Mouse (Mus musculus) embryo, embryonic 11.5 days (tissue): ENCODE data around the gene Prap1.

Experiments used
- DNase-seq: peaks from one replicate; pipeline ENCODE4 v3.0.0-alpha.2; 2012; ENCODE audit warnings: low read depth, low spot score

Gene Prap1

GRCm38 (mm10) chr7:140092924-140093528, at the start of gene Prap1:
Gene Prap1, plus strand, starts transcription at chr7:140093395.
- DNase-seq: no peak

- DNase-seq: no peak
These were observed 47.6 kb upstream of the Prap1 start for GRCm38 (mm10) chr7:140045546-140045945.

DNA sequence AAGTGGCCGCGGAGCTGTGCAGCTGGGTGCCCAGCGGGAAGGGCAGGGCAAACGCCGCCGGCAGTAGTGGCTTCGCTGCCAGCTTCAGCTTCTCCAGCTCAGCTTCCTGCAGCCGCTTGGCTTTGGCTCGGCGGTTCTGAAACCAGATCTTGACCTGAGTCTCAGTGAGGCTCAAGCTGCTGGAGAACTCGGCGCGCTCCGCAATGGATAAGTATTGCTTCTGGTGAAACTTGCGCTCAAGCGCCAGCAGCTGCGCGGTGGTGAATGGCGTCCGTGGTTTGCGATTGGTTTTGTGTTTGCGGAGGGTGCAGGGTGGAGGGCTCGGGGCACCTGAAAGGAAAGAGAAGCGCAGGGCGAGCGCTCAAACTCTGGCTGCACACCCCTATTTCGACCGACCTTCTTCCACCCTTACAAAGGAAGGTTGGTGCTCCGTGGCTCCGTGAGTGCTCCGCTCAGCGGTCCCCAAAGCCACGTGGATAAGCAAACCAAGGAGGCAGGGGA, 45.3 kb upstream of the Prap1 start:
- DNase-seq: no peak

GRCm38 (mm10) chr7:140048361-140049114, 44.7 kb upstream of the Prap1 start, which contains the start of gene Msx3:
Gene Msx3, minus strand, starts transcription at chr7:140049089.
- DNase-seq: no peak

DNA sequence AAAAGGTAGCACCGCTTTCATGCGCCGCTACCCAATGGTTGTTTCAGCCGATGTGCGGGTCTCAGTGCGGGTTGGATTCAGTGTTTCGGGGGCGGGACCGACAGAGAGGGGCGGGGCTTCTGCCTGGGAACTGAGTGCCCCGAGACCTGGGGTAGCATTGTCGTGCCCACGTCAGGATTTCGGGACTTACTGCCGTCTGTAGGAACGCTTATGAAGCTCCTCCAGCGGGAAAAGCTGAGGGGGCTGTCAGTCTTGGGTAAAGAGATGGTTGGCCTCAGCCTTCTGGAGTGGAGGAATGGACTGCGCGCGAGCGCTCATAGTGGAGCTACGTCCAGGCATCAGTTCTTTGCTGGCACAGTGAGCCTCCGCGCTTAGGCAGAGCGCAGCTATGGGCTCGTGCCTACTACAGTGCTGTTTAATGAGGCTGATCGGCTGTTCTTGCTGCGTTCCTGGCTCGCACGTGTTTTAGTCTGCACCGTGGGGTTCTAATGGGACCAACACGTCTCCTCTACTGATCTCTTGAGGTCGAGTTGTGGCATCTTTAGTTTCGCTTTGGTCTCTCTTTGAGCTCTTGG, 44.0 kb upstream of the Prap1 start:
- no peak for DNase-seq

DNA sequence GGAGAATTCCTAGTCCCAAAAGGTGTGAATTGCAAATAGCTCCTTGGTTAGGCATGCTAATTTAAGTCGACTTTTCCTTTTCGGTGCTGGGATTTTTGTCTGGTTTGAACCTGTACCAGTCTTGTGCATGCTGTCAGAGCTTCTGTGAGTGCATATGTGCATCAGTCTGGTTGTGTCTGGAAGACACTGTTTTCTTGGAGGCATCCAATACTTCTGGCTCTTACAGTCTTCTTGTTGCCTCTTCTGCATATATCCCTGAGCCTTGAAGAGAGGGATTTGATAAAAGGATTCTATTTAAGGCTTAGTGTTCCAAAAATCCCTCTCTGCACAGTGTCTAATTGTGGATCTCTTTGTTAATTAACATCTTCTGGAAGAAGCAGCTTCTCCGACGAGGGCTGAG, 39.1 kb upstream of the Prap1 start:
- DNase-seq: no peak

GRCm38 (mm10) chr7:140057413-140058407, 35.5 kb upstream of the Prap1 start:
- peak; percentile 63 for DNase-seq

GRCm38 (mm10) chr7:140058528-140058927, 34.7 kb upstream of the Prap1 start:
- DNase-seq: no peak

- no peak for DNase-seq
These were observed 33.6 kb upstream of the Prap1 start for GRCm38 (mm10) chr7:140059601-140060000.

DNA sequence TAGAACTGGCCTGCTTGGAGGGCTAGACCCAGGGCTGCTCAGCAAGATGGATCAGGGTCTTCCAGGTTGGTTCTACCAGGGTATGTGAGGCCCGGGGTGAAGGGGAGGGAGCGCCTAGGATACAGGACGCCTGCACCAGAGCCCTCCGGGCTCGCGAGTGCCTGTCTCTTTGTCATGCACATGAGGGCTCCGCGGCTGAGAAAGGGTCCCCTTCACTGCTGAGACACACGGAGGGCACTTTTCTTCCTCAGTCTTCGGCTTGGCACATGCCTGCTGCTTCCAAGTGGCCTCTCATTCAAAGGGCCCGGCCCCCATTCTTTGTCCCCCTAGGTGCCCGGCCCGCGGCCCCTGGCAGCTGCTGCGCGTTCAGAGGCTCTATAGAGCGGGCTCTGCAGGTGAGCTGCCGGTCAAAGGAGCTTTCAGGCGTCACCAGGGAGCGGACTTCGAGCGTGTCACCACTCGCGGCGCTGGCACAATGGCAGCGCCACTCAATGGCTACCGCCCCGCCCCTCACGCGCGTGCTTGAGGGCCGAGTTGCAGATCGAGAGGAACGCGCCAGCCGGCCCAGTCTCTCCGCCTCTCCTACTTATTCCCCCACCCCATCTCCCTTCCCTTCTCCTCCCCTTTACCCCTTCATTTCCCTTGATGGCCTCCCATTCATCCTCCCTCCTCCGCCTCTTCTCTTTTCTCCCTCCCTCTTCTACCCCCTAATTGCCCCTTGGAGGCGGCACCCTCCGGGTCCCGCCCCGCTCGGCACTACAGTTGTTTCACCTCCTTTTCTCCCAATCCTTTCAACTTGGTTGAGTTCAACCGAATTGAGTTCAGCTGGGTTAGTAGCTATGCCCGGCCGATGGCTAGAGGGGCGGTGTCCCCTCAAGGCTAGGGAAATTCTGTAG, 32.0 kb upstream of the Prap1 start:
- no peak for DNase-seq

DNA sequence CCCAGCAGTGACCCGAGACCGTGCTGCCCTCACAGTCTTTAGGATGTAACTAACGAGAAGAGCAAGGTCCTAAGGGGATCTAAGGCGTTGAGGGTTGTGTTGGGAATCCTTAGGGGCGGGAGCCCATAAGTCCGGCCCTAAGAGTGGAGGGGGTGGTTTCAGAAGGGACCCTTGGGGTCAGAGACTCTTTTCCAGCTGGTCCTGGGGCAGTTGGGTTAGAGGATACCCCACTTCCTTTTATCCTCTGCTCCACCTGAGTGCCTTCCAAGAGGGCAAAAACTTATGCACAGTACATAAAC, 31.4 kb upstream of the Prap1 start:
- no peak for DNase-seq

DNA sequence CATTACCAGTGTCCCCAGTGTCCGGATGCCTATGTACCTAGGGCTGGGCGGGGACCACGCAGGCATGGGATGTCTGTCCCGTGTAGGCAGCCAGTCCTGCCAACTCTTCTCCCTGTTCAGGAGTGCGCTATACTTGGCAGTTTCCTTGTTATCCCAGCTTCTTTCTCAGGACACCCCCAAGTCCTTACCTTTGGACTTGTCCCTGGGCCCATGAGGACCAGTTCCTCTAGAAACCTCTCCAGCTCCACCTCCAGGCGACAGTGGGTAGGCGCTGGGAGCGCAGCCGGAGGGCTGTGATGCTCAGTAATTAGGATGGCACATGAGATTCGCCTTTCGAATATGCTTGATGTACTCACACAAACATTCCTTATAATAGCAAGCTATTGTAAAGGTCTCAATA, 30.9 kb upstream of the Prap1 start:
- no peak for DNase-seq

- no peak for DNase-seq
These were observed 30.1 kb upstream of the Prap1 start for GRCm38 (mm10) chr7:140063092-140063491.

DNA sequence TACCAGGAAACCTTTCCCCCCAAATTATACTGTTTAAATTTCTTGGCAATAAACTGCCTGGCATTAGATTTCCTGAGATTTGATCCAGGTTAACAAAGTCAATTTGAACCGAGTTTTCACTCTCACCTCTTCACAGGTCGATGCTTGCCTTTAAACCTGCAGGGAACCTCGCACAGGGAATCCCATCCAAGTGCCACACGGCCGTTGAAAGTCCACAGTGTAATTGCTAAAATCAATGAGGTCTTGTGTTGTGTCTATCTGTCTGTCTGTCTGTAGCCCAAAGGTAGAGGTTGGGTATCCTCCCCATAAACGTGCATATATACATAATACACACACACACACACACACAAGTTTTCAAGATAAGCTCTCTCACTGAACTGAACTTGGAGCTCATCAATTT, 25.8 kb upstream of the Prap1 start:
- DNase-seq: no peak

GRCm38 (mm10) chr7:140070042-140070711, 23.0 kb upstream of the Prap1 start:
- DNase-seq: no peak

DNA sequence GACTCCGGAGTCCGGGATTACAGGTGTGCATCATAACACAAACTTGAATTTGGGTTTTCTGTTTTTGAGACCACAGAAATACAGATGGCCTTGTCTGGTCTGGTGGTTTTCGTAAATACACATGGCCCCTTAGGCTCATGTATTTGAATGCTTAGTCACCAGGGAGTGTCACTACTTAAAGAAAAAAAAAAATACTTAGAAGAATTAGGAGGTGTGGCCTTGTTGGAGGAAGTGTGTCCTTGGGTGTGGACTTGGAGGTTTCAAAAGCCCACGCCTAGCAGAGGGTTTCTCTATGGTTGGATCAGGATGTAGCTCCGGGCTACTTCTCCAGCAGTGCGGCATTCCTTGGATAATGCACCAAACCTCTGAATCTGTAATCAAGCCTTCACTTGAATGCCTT, 15.5 kb upstream of the Prap1 start:
- no peak for DNase-seq

GRCm38 (mm10) chr7:140078711-140079110, 14.5 kb upstream of the Prap1 start:
- peak; percentile 69 for DNase-seq

DNA sequence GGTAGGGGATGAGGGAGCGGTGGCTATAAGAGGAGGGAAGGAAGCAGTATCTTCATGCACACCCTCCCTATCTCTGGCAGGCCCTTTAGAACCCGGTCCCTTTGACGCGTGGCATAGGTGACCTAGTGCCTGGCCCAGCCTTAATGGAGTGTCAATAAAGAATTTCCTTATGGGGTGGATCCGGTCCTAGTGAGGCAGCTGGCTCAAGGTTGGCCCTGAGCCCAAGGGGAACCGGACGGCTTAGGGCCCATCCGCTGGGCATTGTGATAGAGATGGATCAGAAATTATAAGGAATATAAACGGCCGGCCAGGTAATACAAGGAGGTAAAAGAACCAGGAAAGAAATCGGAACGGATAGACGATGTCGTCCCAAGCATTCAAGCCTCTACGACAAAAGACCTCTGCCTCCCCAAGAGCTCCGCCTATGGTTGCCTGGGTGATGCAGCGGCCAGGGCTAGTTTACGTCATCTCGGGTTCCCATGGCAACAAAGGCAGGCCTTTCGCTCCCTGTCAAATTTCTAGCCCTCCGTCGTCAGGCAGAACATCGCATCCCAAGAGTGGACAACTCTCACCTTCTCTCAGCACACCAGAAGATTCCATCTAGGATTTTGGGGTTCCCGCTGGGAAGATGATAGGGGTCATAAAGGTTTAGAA, 12.6 kb upstream of the Prap1 start:
- peak; percentile 78 for DNase-seq

DNA sequence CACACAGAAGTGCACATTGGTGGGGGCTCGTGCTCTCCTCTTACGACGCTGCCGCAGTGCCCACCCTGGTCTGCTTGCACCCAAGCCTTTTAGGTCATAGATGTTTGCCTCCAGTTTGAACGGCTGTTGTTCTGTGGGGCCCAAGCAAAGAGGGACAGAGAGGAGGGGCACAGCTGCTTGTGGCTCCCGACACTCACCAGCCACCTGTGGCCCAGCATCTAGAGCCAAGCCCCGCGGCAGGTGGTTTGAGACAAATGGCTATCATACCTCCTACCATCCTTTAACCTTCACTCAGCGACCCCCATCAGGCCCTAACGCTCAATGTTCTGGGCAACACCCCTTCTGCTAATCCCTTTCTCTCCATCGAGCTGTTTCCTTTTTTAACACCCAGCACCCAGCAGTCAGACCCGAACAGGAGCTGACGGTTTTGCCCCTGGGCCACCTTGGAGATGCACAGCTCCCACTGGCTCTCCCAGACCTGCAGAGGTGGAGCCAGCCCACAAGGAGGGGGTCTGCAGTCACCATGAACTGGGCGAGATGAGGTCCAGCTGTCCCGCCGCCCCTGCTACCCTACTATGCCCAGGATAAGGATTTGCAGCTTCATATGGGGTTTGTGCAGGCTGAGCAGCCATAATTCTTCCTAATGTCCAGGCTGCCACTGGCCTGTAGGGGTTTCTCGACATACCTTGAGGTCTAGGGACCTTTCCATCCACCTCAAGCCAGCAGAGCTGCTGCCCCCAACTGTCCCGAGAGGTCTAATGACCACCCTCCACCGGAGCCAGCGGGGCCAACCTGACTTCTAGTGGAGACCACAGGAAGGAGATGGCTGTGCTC, 11.6 kb upstream of the Prap1 start:
- DNase-seq: no peak
